Mouse (Mus musculus) C3H10T1/2 (cell line): ENCODE results near the gene Map3k7. TPM values are rescaled to one million over a fixed set of nuclear protein-coding genes. Genes with fewer than 3 reads are reported as not detected.

Experiments
- polyA plus RNA-seq, 2 experiments: library from polyadenylated mRNA; unstranded; fragments of >200 nt; fragmentation: generic; extraction: Trizol; gene quantifications; one replicate each; pipeline ENCODE4 v1.2.1; 2012; ENCODE audit warnings: missing spikeins in 2 of 2

The Map3k7 gene
- 10 to 100 TPM in 1 of 2 experiments, under 1 TPM in 1; 0.98 to 11.5 TPM for polyA plus RNA-seq

GRCm38 (mm10) chr4:31963354-31964193 is at the start of gene Map3k7:
Gene Map3k7, plus strand, starts transcription at chr4:31964097.

